Mouse (Mus musculus): ENCODE results near the gene Mical3. TPM values are rescaled to one million over a fixed set of nuclear protein-coding genes. Genes with fewer than 3 reads are reported as not detected.

Mical3 gene
- polyA plus RNA-seq, 1 experiment from 2014 or later = 6.7 TPM

- no peak overlapping the region for H3K4me2 ChIP-seq (replicated peaks)
- H3K27ac ChIP-seq = no peak overlapping the region
- no peaks in the 10 kb centered on the region for H3K9me3 ChIP-seq
- H3K27me3 ChIP-seq (replicated peaks) = no peaks in the 10 kb centered on the region
- no peaks in the 10 kb centered on the region for H3K4me1 ChIP-seq (replicated peaks)
- no peak overlapping the region for H3K4me3 ChIP-seq (replicated peaks)
- ATAC-seq = no peak
- 73% methylated on average over 3 of the region's 3 CpGs for WGBS
- no peak overlapping the region for H3K9ac ChIP-seq
- H3K36me3 ChIP-seq = peaks cover 6% of the 10 kb centered on the region; the same call in 1 of the 2 replicates
Observed at GRCm38 (mm10) chr6:120955215-120955614, 175.6 kb downstream of the Mical3 start.

GRCm38 (mm10) chr6:120954241-120954640, 176.6 kb downstream of the Mical3 start:
- H3K27ac ChIP-seq = no peak overlapping the region
- ATAC-seq = no peak
- H3K9me3 ChIP-seq = no peaks in the 10 kb centered on the region
- no peak overlapping the region for H3K9ac ChIP-seq
- H3K4me2 ChIP-seq (replicated peaks) = no peak overlapping the region
- WGBS = 90% methylated on average over 8 of the region's 8 CpGs
- no peaks in the 10 kb centered on the region for H3K4me1 ChIP-seq (replicated peaks)
- H3K4me3 ChIP-seq (replicated peaks) = no peak overlapping the region
- no peaks in the 10 kb centered on the region for H3K27me3 ChIP-seq (replicated peaks)
- peaks cover 6% of the 10 kb centered on the region; the same call in 1 of the 2 replicates for H3K36me3 ChIP-seq

- no peak overlapping the region for H3K27ac ChIP-seq
- H3K36me3 ChIP-seq = no peaks in the 10 kb centered on the region
- 92% methylated on average over 6 of the region's 6 CpGs for WGBS
- no peak for ATAC-seq
- no peaks in the 10 kb centered on the region for H3K9me3 ChIP-seq
- H3K4me3 ChIP-seq (replicated peaks) = no peak overlapping the region
- no peak overlapping the region for H3K4me2 ChIP-seq (replicated peaks)
- no peak overlapping the region for H3K9ac ChIP-seq
- H3K4me1 ChIP-seq (replicated peaks) = no peaks in the 10 kb centered on the region
- H3K27me3 ChIP-seq (replicated peaks) = no peaks in the 10 kb centered on the region
Observed at GRCm38 (mm10) chr6:120952475-120952874, 178.3 kb downstream of the Mical3 start.

- Histone ChIP-seq H3K4me1 (replicated peaks) (no peaks in the 10 kb centered on the region), H3K9me3 (no peaks in the 10 kb centered on the region), H3K27me3 (replicated peaks) (no peaks in the 10 kb centered on the region), H3K4me2 (replicated peaks) (no peak overlapping the region), H3K27ac (no peak overlapping the region), H3K9ac (no peak overlapping the region), H3K4me3 (replicated peaks) (no peak overlapping the region), H3K36me3 (no peaks in the 10 kb centered on the region)
- ATAC-seq = no peak
- 76% methylated on average over 6 of the region's 6 CpGs for WGBS
Observed at GRCm38 (mm10) chr6:120951311-120951710, 179.5 kb downstream of the Mical3 start.

- Histone ChIP-seq H3K4me3 (replicated peaks) (no peak overlapping the region), H3K9me3 (no peaks in the 10 kb centered on the region), H3K9ac (no peak overlapping the region), H3K27me3 (replicated peaks) (no peaks in the 10 kb centered on the region), H3K36me3 (no peaks in the 10 kb centered on the region), H3K27ac (no peak overlapping the region), H3K4me1 (replicated peaks) (no peaks in the 10 kb centered on the region), H3K4me2 (replicated peaks) (no peak overlapping the region)
- ATAC-seq = no peak
- WGBS = 93% methylated on average over 9 of the region's 9 CpGs
Observed at GRCm38 (mm10) chr6:120945510-120945909, 185.3 kb downstream of the Mical3 start.

GRCm38 (mm10) chr6:120943964-120944363, 186.8 kb downstream of the Mical3 start:
- 87% methylated on average over 5 of the region's 5 CpGs for WGBS
- ATAC-seq = no peak
- H3K9ac ChIP-seq = no peak overlapping the region
- no peak overlapping the region for H3K27ac ChIP-seq
- H3K36me3 ChIP-seq = no peaks in the 10 kb centered on the region
- no peak overlapping the region for H3K4me2 ChIP-seq (replicated peaks)
- H3K27me3 ChIP-seq (replicated peaks) = no peaks in the 10 kb centered on the region
- H3K4me3 ChIP-seq (replicated peaks) = no peak overlapping the region
- H3K9me3 ChIP-seq = no peaks in the 10 kb centered on the region
- H3K4me1 ChIP-seq (replicated peaks) = no peaks in the 10 kb centered on the region

- no peak overlapping the region for H3K4me3 ChIP-seq (replicated peaks)
- H3K9ac ChIP-seq = no peak overlapping the region
- WGBS = 56% methylated on average over 10 of the region's 10 CpGs
- no peak for ATAC-seq
- no peak overlapping the region for H3K4me2 ChIP-seq (replicated peaks)
- H3K36me3 ChIP-seq = no peaks in the 10 kb centered on the region
- H3K27me3 ChIP-seq (replicated peaks) = no peaks in the 10 kb centered on the region
- no peaks in the 10 kb centered on the region for H3K9me3 ChIP-seq
- H3K27ac ChIP-seq = no peak overlapping the region
- H3K4me1 ChIP-seq (replicated peaks) = no peaks in the 10 kb centered on the region
Observed at GRCm38 (mm10) chr6:120943551-120943950, 187.2 kb downstream of the Mical3 start.

- WGBS = 73% methylated on average over 2 of the region's 2 CpGs
- Histone ChIP-seq H3K27ac (no peak overlapping the region), H3K9me3 (no peaks in the 10 kb centered on the region), H3K4me3 (replicated peaks) (no peak overlapping the region), H3K9ac (no peak overlapping the region), H3K4me2 (replicated peaks) (no peak overlapping the region), H3K27me3 (replicated peaks) (no peaks in the 10 kb centered on the region), H3K36me3 (no peaks in the 10 kb centered on the region), H3K4me1 (replicated peaks) (no peaks in the 10 kb centered on the region)
- ATAC-seq = no peak
Observed at GRCm38 (mm10) chr6:120943079-120943478, 187.7 kb downstream of the Mical3 start.

- no peak overlapping the region for H3K4me3 ChIP-seq (replicated peaks)
- WGBS = 90% methylated on average over 13 of the region's 13 CpGs
- ATAC-seq = no peak
- H3K4me2 ChIP-seq (replicated peaks) = no peak overlapping the region
- H3K27me3 ChIP-seq (replicated peaks) = no peaks in the 10 kb centered on the region
- H3K9ac ChIP-seq = no peak overlapping the region
- H3K36me3 ChIP-seq = no peaks in the 10 kb centered on the region
- H3K27ac ChIP-seq = no peak overlapping the region
- H3K4me1 ChIP-seq (replicated peaks) = no peaks in the 10 kb centered on the region
- H3K9me3 ChIP-seq = no peaks in the 10 kb centered on the region
Observed at GRCm38 (mm10) chr6:120941575-120941974, 189.2 kb downstream of the Mical3 start.

GRCm38 (mm10) chr6:120941084-120941481, 189.7 kb downstream of the Mical3 start:
- H3K9ac ChIP-seq = no peak overlapping the region
- H3K4me2 ChIP-seq (replicated peaks) = no peak overlapping the region
- no peaks in the 10 kb centered on the region for H3K9me3 ChIP-seq
- 77% methylated on average over 7 of the region's 7 CpGs for WGBS
- no peaks in the 10 kb centered on the region for H3K4me1 ChIP-seq (replicated peaks)
- H3K36me3 ChIP-seq = no peaks in the 10 kb centered on the region
- no peak for ATAC-seq
- H3K4me3 ChIP-seq (replicated peaks) = no peak overlapping the region
- no peak overlapping the region for H3K27ac ChIP-seq
- no peaks in the 10 kb centered on the region for H3K27me3 ChIP-seq (replicated peaks)

- Histone ChIP-seq H3K4me3 (replicated peaks) (no peak overlapping the region), H3K27ac (no peak overlapping the region), H3K27me3 (replicated peaks) (no peaks in the 10 kb centered on the region), H3K4me2 (replicated peaks) (no peak overlapping the region), H3K36me3 (no peaks in the 10 kb centered on the region), H3K4me1 (replicated peaks) (no peaks in the 10 kb centered on the region), H3K9me3 (no peaks in the 10 kb centered on the region), H3K9ac (no peak overlapping the region)
- WGBS = 80% methylated on average over 7 of the region's 7 CpGs
- peak; percentile 55; the same call in 1 of the 2 replicates for ATAC-seq
Observed at GRCm38 (mm10) chr6:120940446-120941083, 190.2 kb downstream of the Mical3 start.

GRCm38 (mm10) chr6:120939783-120940182, 191.0 kb downstream of the Mical3 start:
- no peak overlapping the region for H3K4me2 ChIP-seq (replicated peaks)
- H3K4me3 ChIP-seq (replicated peaks) = no peak overlapping the region
- ATAC-seq = no peak
- H3K27ac ChIP-seq = no peak overlapping the region
- no peaks in the 10 kb centered on the region for H3K36me3 ChIP-seq
- no peaks in the 10 kb centered on the region for H3K9me3 ChIP-seq
- no peak overlapping the region for H3K9ac ChIP-seq
- H3K27me3 ChIP-seq (replicated peaks) = no peaks in the 10 kb centered on the region
- no peaks in the 10 kb centered on the region for H3K4me1 ChIP-seq (replicated peaks)
- WGBS = 84% methylated on average over 3 of the region's 3 CpGs

- Histone ChIP-seq H3K27me3 (replicated peaks) (no peaks in the 10 kb centered on the region), H3K27ac (no peak overlapping the region), H3K36me3 (no peaks in the 10 kb centered on the region), H3K9me3 (no peaks in the 10 kb centered on the region), H3K4me3 (replicated peaks) (no peak overlapping the region), H3K9ac (no peak overlapping the region), H3K4me2 (replicated peaks) (no peak overlapping the region), H3K4me1 (replicated peaks) (no peaks in the 10 kb centered on the region)
- no peak for ATAC-seq
- 86% methylated on average over 12 of the region's 12 CpGs for WGBS
Observed at GRCm38 (mm10) chr6:120938763-120939450, 191.9 kb downstream of the Mical3 start.
